Mouse (Mus musculus) frontal cortex, adult (tissue): ENCODE results near the gene Rbfox2.
A peak's percentile ranks its signal among the peaks of the same experiment; 100 is the strongest.

Source experiments
- ATAC-seq: cut with Nextera tagmentation; 2 replicates; pipeline ENCODE4 v1.9.2; 2017; ENCODE audit warnings: mild to moderate bottlenecking, moderate library complexity, mixed read lengths; ENCODE audit not compliant: low TSS enrichment

Gene Rbfox2

GRCm38 (mm10) chr15:77031271-77031670 lies 275.5 kb downstream of the Rbfox2 start:
- no peak; the same call in 1 of the 2 replicates for ATAC-seq

GRCm38 (mm10) chr15:77029331-77029991 lies 277.3 kb downstream of the Rbfox2 start:
- peak; percentile 72 for ATAC-seq
